Mouse (Mus musculus) hindbrain, embryonic 15.5 days (tissue): ENCODE measurements around the gene Cers1. TPM values are rescaled to one million over a fixed set of nuclear protein-coding genes. Genes with fewer than 3 reads are reported as not detected.

ENCODE experiments used
- ATAC-seq: fragments of 200-750 bp; cut with Nextera tagmentation; 2 replicates; pipeline ENCODE4 v1.8.0; 2017; ENCODE audit warnings: low read depth, moderate number of reproducible peaks, moderate TSS enrichment; ENCODE audit not compliant: low FRiP score
- H3K27ac ChIP-seq: fragments of 300-500 bp; sonication (generic); replicated peaks from 2 replicates; pipeline ENCODE4 v1.5.1; 2015; ENCODE audit warnings: mild to moderate bottlenecking, inconsistent platforms
- H3K27me3 ChIP-seq: fragments of 300-500 bp; sonication (generic); 2 replicates; pipeline ENCODE4 v1.6.1; 2015; ENCODE audit warnings: control low read depth, inconsistent platforms
- H3K36me3 ChIP-seq: fragments of 300-500 bp; sonication (generic); 2 replicates; pipeline ENCODE4 v1.6.1; 2015; ENCODE audit warnings: control low read depth, inconsistent platforms
- H3K4me1 ChIP-seq: fragments of 300-500 bp; sonication (generic); replicated peaks from 2 replicates; pipeline ENCODE4 v1.6.1; 2015; ENCODE audit warnings: control low read depth, inconsistent platforms
- H3K4me2 ChIP-seq: fragments of 300-500 bp; sonication (generic); 2 replicates; pipeline ENCODE4 v1.6.1; 2015; ENCODE audit warnings: moderate library complexity, mild to moderate bottlenecking, inconsistent platforms
- H3K4me3 ChIP-seq: fragments of 300-500 bp; sonication (generic); 2 replicates; pipeline ENCODE4 v1.5.1; 2015; ENCODE audit warnings: mild to moderate bottlenecking, inconsistent platforms
- H3K9ac ChIP-seq: fragments of 300-500 bp; sonication (generic); 2 replicates; pipeline ENCODE4 v1.6.1; 2015; ENCODE audit warnings: inconsistent platforms
- H3K9me3 ChIP-seq: fragments of 300-500 bp; sonication (generic); 2 replicates; pipeline ENCODE4 v1.6.1; 2016; ENCODE audit warnings: control low read depth, inconsistent platforms
- WGBS: fragments of 180-500 bp; shearing (Covaris S2); methylation state at CpG from one replicate; pipeline ENCODE4 v1.1.7; 2015; 5-methylcytosine and 5-hydroxymethylcytosine counted together
- polyA plus RNA-seq: library from polyadenylated mRNA; unstranded; fragments of >200 nt; fragmentation: Nextera tagmentation; extraction: Ambion mirVana; gene quantifications from 2 replicates; pipeline ENCODE4 v1.2.1, GENCODE M21; 2015

Cers1 gene
- polyA plus RNA-seq, 1 experiment from 2014 or later = 43.2 TPM

GRCm38 (mm10) chr8:70376275-70376741, 60.7 kb downstream of the Cers1 start:
- no peaks in the 10 kb centered on the region for H3K9me3 ChIP-seq
- H3K4me3 ChIP-seq = no peak overlapping the region
- WGBS = 9% methylated on average over 37 of the region's 37 CpGs
- peak overlapping the region; percentile 16; the same call in 1 of the 2 replicates for H3K4me2 ChIP-seq
- H3K4me1 ChIP-seq = peaks cover 31% of the 10 kb centered on the region
- H3K27me3 ChIP-seq = peaks cover 78% of the 10 kb centered on the region
- H3K36me3 ChIP-seq = no peaks in the 10 kb centered on the region
- ATAC-seq = no peak
- no peak overlapping the region for H3K27ac ChIP-seq
- no peak overlapping the region for H3K9ac ChIP-seq

GRCm38 (mm10) chr8:70377049-70377448, 61.5 kb downstream of the Cers1 start:
- H3K4me3 ChIP-seq = no peak overlapping the region
- H3K9ac ChIP-seq = no peak overlapping the region
- H3K4me2 ChIP-seq = no peak overlapping the region
- H3K9me3 ChIP-seq = no peaks in the 10 kb centered on the region
- H3K4me1 ChIP-seq = peaks cover 31% of the 10 kb centered on the region
- no peak overlapping the region for H3K27ac ChIP-seq
- peaks cover 71% of the 10 kb centered on the region for H3K27me3 ChIP-seq
- H3K36me3 ChIP-seq = no peaks in the 10 kb centered on the region
- WGBS = 18% methylated on average over 15 of the region's 15 CpGs
- no peak for ATAC-seq

- Histone ChIP-seq H3K4me3 (no peak overlapping the region), H3K36me3 (0 out of 2 replicates have a peak, but pooled peaks cover 2% of the 10 kb centered on the region), H3K27ac (no peak overlapping the region), H3K4me2 (no peak overlapping the region), H3K9ac (no peak overlapping the region), H3K27me3 (peaks cover 41% of the 10 kb centered on the region), H3K4me1 (peaks cover 13% of the 10 kb centered on the region), H3K9me3 (no peaks in the 10 kb centered on the region)
- ATAC-seq = no peak
- 86% methylated on average over 12 of the region's 12 CpGs for WGBS
Measured at GRCm38 (mm10) chr8:70380069-70380468, 64.5 kb downstream of the Cers1 start.

Other genes starting within 250 kb of the Cers1 start
- gene Tm6sf2, start 242.9 kb upstream of the Cers1 start, polyA plus RNA-seq = 0.97 and 2.8 TPM in 2 replicates
- gene Hapln4, start 232.3 kb upstream of the Cers1 start, polyA plus RNA-seq = 0.87 and 1.3 TPM in 2 replicates
- gene Ncan, start 194.9 kb upstream of the Cers1 start, polyA plus RNA-seq = 165 and 193 TPM in 2 replicates
- 38.3 and 42.8 TPM in 2 replicates for gene Nr2c2ap, start 184.4 kb upstream of the Cers1 start, polyA plus RNA-seq
- 13.0 and 13.6 TPM in 2 replicates for gene Rfxank, start 176.6 kb upstream of the Cers1 start, polyA plus RNA-seq
- gene Borcs8, start 176.3 kb upstream of the Cers1 start, polyA plus RNA-seq = 54.6 and 55.1 TPM in 2 replicates
- gene Mef2b, start 176.1 kb upstream of the Cers1 start, polyA plus RNA-seq = 0.48 and 0.80 TPM in 2 replicates
- 47.3 and 53.1 TPM in 2 replicates for gene Tmem161a, start 143.4 kb upstream of the Cers1 start, polyA plus RNA-seq
- gene Slc25a42, start 103.5 kb upstream of the Cers1 start, polyA plus RNA-seq = 8.2 and 10.2 TPM in 2 replicates
- gene Sugp2, start 81.5 kb upstream of the Cers1 start, polyA plus RNA-seq = 89.2 and 90.9 TPM in 2 replicates
- 107 and 114 TPM in 2 replicates for gene Armc6, start 81.3 kb upstream of the Cers1 start, polyA plus RNA-seq
- 30.8 and 36.5 TPM in 2 replicates for gene Homer3, start 32.9 kb upstream of the Cers1 start, polyA plus RNA-seq
- 44.2 and 46.3 TPM in 2 replicates for gene Ddx49, start 13.3 kb upstream of the Cers1 start, polyA plus RNA-seq
- gene Cope, start 13.3 kb upstream of the Cers1 start, polyA plus RNA-seq = 291 and 295 TPM in 2 replicates
- 2.8 and 7.8 TPM in 2 replicates for gene Gdf1, start 14.0 kb downstream of the Cers1 start, polyA plus RNA-seq
- 14.5 and 15.1 TPM in 2 replicates for gene Upf1, start 37.5 kb downstream of the Cers1 start, polyA plus RNA-seq
- gene Comp, start 57.8 kb downstream of the Cers1 start, polyA plus RNA-seq = 0.27 and 0.47 TPM in 2 replicates
- gene Crtc1, start 123.8 kb downstream of the Cers1 start, polyA plus RNA-seq = 46.1 and 57.4 TPM in 2 replicates
- 29.5 and 33.6 TPM in 2 replicates for gene Klhl26, start 161.2 kb downstream of the Cers1 start, polyA plus RNA-seq
- 133 and 145 TPM in 2 replicates for gene Tmem59l, start 171.6 kb downstream of the Cers1 start, polyA plus RNA-seq
- gene Crlf1, start 177.4 kb downstream of the Cers1 start, polyA plus RNA-seq = 7.0 and 8.6 TPM in 2 replicates
- gene Rex1bd, start 191.0 kb downstream of the Cers1 start, polyA plus RNA-seq = 161 and 177 TPM in 2 replicates
- 652 and 684 TPM in 2 replicates for gene Uba52, start 195.0 kb downstream of the Cers1 start, polyA plus RNA-seq
- gene Fkbp8, start 211.9 kb downstream of the Cers1 start, polyA plus RNA-seq = 393 and 420 TPM in 2 replicates
- gene Kxd1, start 212.2 kb downstream of the Cers1 start, polyA plus RNA-seq = 48.5 and 49.0 TPM in 2 replicates
- 15.1 and 20.9 TPM in 2 replicates for gene Ell, start 223.7 kb downstream of the Cers1 start, polyA plus RNA-seq